Mouse (Mus musculus) hindbrain, embryonic 12.5 days (tissue): ENCODE results near the gene Map6. TPM values are rescaled to one million over a fixed set of nuclear protein-coding genes. Genes with fewer than 3 reads are reported as not detected.

Experiments used
- ATAC-seq: fragments of 200-750 bp; cut with Nextera tagmentation; 2 replicates; pipeline ENCODE4 v1.8.0; 2017; ENCODE audit warnings: moderate TSS enrichment; ENCODE audit not compliant: low FRiP score
- H3K27ac ChIP-seq: fragments of 300-500 bp; sonication (generic); 2 replicates; pipeline ENCODE4 v1.5.1; 2016; ENCODE audit warnings: mild to moderate bottlenecking
- H3K27me3 ChIP-seq: fragments of 300-500 bp; sonication (generic); 2 replicates; pipeline ENCODE4 v1.6.1; 2016; ENCODE audit warnings: mild to moderate bottlenecking
- H3K36me3 ChIP-seq: fragments of 300-500 bp; sonication (generic); 2 replicates; pipeline ENCODE4 v1.6.1; 2016; ENCODE audit warnings: mild to moderate bottlenecking
- H3K4me1 ChIP-seq: fragments of 300-500 bp; sonication (generic); 2 replicates; pipeline ENCODE4 v1.6.1; 2016
- H3K4me2 ChIP-seq: fragments of 300-500 bp; sonication (generic); replicated peaks from 2 replicates; pipeline ENCODE4 v1.6.1; 2016; ENCODE audit warnings: mild to moderate bottlenecking
- H3K4me3 ChIP-seq: fragments of 300-500 bp; sonication (generic); 2 replicates; pipeline ENCODE4 v1.5.1; 2016; ENCODE audit warnings: mild to moderate bottlenecking
- H3K9ac ChIP-seq: fragments of 300-500 bp; sonication (generic); 2 replicates; pipeline ENCODE4 v1.6.1; 2016; ENCODE audit warnings: mild to moderate bottlenecking, moderate library complexity
- H3K9me3 ChIP-seq: fragments of 300-500 bp; sonication (generic); replicated peaks from 2 replicates; pipeline ENCODE4 v1.6.1; 2016; ENCODE audit warnings: mild to moderate bottlenecking
- WGBS: fragments of 180-500 bp; shearing (Covaris S2); methylation state at CpG from one replicate; pipeline ENCODE4 v1.1.7; 2016; 5-methylcytosine and 5-hydroxymethylcytosine counted together
- polyA plus RNA-seq: library from polyadenylated mRNA; unstranded; fragments of >200 nt; fragmentation: Nextera tagmentation; extraction: Ambion mirVana; gene quantifications from 2 replicates; pipeline ENCODE4 v1.2.1, GENCODE M21; 2016

The Map6 gene
- polyA plus RNA-seq, 1 experiment from 2014 or later, result 103 TPM

DNA sequence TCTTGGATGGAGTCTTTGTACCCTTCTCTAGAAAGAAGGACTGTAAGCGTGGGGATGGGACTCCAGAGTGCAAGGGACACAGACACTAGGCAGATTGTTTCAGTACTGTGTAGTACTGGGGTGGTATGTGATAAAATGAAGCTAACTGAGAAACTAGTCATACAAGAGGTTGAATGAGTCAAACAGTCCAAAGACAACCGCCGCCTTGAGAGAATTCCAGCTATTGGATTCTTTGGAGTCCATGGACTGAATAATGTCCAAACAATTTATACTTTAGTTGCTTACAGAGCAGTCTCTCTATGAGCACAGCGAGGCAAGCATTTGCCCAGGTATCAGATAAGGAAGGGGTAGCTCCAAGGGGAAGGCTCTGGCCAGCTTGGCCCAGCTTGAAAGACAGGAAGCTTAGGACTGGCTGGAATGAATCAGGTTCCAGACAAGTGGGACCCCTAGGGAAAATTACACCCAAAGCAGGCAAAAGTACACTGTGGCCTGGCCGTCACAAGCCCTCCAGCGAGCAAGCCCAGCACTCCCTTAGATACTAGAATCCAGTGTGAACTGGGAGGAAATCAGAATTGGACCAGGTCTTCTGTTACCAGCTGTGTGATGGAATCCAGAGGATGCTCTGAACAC lies 55.6 kb downstream of the Map6 start:
- no peak overlapping the region for H3K4me2 ChIP-seq
- no peaks in the 10 kb centered on the region for H3K9me3 ChIP-seq
- peaks cover 28% of the 10 kb centered on the region for H3K36me3 ChIP-seq
- ATAC-seq, result no peak
- no peak overlapping the region for H3K4me3 ChIP-seq
- no peak overlapping the region for H3K27ac ChIP-seq
- H3K9ac ChIP-seq, result no peak overlapping the region
- WGBS, result 85% methylated on average over 6 of the region's 6 CpGs
- H3K4me1 ChIP-seq, result peaks cover 50% of the 10 kb centered on the region
- H3K27me3 ChIP-seq, result no peaks in the 10 kb centered on the region

DNA sequence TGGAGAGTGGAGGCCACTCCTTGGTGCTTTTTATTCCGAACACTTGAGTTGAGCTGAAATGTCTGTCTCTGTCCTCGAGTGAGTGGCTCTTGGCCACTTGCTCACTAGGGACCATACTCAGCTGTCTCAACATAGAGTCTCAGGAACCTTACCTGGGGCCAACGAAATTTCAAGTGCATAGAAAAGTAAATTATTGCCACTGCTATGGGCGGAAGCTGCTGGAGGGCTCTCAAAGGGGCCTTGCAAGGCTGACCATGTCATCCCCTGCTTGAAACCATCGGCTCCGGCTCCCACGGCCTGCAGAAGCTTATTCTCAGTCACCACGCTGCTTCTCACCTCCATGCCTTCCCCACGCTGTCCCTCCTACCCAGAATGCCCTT lies 56.1 kb downstream of the Map6 start:
- Histone ChIP-seq H3K9me3 (no peaks in the 10 kb centered on the region), H3K36me3 (peaks cover 23% of the 10 kb centered on the region), H3K4me1 (peaks cover 49% of the 10 kb centered on the region), H3K4me3 (no peak overlapping the region), H3K27ac (peak overlapping the region; percentile 23), H3K9ac (no peak overlapping the region), H3K4me2 (no peak overlapping the region), H3K27me3 (no peaks in the 10 kb centered on the region)
- 93% methylated on average over 9 of the region's 9 CpGs for WGBS
- no peak for ATAC-seq

DNA sequence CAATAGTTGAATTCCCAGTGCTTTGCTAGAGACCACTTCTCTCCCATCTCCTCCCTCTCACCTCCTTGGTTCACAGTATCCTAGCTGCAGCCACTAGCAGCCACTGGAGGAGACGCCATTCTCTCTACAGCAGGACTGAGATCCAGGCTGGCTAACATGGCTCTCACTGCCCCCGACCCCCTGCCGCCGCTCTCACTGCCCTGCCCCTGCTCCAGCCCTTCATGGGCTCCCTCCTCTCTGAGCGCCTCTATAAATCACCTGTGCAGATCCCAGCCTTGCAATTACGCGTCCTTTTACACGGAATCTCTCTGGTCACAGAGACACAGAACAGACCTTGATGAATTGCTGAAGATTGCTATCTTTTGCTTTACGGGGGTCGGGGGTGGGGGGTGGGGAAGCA lies 57.6 kb downstream of the Map6 start:
- Histone ChIP-seq H3K9me3 (no peaks in the 10 kb centered on the region), H3K4me3 (no peak overlapping the region), H3K27me3 (no peaks in the 10 kb centered on the region), H3K36me3 (peaks cover 17% of the 10 kb centered on the region; the same call in 1 of the 2 replicates), H3K9ac (no peak overlapping the region), H3K27ac (peak overlapping the region; percentile 69), H3K4me2 (no peak overlapping the region), H3K4me1 (peaks cover 42% of the 10 kb centered on the region)
- ATAC-seq, result no peak
- WGBS, result 21% methylated on average over 10 of the region's 10 CpGs

DNA sequence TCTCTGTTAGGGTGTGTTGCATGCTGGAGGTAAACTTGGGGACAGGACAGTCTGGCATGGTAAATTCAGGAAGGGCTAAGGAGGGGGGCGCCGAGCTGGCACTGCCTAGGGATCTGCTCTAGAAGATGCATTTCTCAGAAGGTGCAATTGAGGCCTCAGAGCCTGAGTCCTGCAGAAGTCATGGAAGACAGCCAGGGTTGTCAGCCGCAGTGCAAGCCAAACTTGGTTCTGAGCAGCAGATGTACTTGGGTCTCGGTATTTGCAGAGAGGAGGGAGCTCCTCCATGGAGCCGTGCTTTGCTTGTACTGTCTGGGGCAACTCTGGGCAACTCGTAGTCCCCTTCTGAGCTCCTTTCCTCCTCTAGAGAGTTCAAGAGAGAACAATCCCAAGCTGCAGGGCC lies 58.9 kb downstream of the Map6 start:
- WGBS, result 68% methylated on average over 6 of the region's 6 CpGs
- Histone ChIP-seq H3K9me3 (no peaks in the 10 kb centered on the region), H3K4me1 (peaks cover 31% of the 10 kb centered on the region), H3K36me3 (peaks cover 26% of the 10 kb centered on the region), H3K4me3 (no peak overlapping the region), H3K9ac (no peak overlapping the region), H3K4me2 (no peak overlapping the region), H3K27me3 (no peaks in the 10 kb centered on the region), H3K27ac (no peak overlapping the region)
- ATAC-seq, result no peak

DNA sequence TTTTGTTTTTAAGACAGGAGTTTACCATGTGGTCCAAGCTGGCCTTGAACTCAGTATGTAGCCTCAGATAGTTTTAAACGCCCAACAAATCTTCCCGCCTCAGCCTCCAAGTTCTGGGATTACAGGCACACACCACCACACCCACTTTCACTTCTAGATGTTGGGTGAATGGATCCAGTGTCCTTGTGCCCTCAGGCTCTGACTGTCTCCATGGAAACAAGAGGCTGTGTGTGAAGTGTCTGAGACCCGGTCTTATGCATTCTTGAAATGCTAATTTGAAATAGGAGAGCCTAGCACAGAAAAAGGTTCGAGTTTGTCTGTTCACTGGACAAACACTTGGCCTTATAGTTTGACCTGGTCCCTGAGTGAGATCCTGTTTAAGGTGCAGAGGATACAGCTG lies 61.6 kb downstream of the Map6 start:
- Histone ChIP-seq H3K4me1 (peaks cover 31% of the 10 kb centered on the region), H3K27me3 (no peaks in the 10 kb centered on the region), H3K4me2 (no peak overlapping the region), H3K27ac (peak overlapping the region; percentile 30; the same call in 1 of the 2 replicates), H3K4me3 (no peak overlapping the region), H3K9ac (no peak overlapping the region), H3K36me3 (peaks cover 12% of the 10 kb centered on the region), H3K9me3 (no peaks in the 10 kb centered on the region)
- 41% methylated on average over 4 of the region's 4 CpGs for WGBS
- no peak for ATAC-seq

DNA sequence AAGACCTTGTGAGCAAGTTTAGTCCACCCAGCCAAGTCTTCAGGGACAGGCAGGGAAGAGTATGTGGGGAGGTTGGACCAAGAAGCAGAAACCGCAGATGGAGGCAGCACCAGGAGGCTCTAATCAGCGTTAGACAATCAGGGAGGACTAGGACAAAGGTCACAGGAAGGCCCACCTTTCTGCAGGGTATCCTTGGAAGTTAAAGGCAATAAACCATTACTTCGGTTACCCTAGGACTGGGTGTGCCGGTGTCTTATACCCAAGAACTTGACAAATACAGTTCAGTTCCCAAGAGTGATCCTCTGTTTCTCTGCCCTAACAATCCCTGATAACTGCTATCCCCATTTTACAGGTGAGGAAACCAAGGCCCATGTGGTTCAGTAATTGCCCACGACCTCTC lies 62.8 kb downstream of the Map6 start:
- H3K27me3 ChIP-seq, result no peaks in the 10 kb centered on the region
- H3K4me1 ChIP-seq, result peaks cover 26% of the 10 kb centered on the region
- ATAC-seq, result no peak
- H3K27ac ChIP-seq, result no peak overlapping the region
- no peaks in the 10 kb centered on the region for H3K9me3 ChIP-seq
- H3K4me3 ChIP-seq, result no peak overlapping the region
- peaks cover 12% of the 10 kb centered on the region; the same call in 1 of the 2 replicates for H3K36me3 ChIP-seq
- no peak overlapping the region for H3K4me2 ChIP-seq
- WGBS, result 92% methylated on average over 5 of the region's 5 CpGs
- H3K9ac ChIP-seq, result no peak overlapping the region

DNA sequence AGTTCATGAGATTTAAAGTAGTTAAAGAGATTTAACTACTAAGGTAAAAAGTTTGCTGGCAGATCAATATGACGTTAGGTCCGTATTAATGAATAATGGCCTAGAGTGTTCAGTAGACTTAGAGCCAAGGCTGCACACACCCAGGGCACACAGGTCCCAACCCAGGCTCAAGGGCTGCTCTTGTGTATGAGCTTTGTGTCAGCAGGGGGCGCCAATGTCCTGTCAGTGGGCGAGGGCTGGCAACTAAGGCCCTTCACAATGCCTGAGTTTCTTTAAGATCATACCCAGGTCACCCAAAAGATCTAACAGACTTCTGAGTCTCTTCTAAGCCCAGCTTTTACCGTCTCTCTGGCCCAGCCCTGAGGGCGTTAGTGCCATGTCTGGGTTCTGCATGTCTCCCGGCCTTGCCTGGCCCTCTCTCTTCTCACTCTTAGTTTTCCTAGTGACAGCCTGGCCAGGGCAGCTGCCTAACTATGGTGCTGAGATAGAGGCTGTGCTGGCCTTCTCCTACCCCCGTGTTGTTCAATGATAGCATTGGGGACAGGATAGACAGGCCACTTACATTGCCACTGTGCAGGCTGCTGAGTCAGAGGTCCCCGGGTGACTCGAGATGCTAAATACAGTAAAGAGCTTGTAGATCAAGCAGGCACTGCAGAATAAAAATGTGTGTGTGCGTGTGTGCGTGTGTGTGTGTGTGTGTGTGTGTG lies 65.7 kb downstream of the Map6 start:
- Histone ChIP-seq H3K27me3 (no peaks in the 10 kb centered on the region), H3K9ac (no peak overlapping the region), H3K9me3 (no peaks in the 10 kb centered on the region), H3K36me3 (peaks cover 29% of the 10 kb centered on the region), H3K4me3 (no peak overlapping the region), H3K27ac (peak overlapping the region; percentile 41; the same call in 1 of the 2 replicates), H3K4me2 (no peak overlapping the region), H3K4me1 (peaks cover 16% of the 10 kb centered on the region)
- ATAC-seq, result no peak; the same call in 1 of the 2 replicates
- WGBS, result 47% methylated on average over 12 of the region's 12 CpGs

DNA sequence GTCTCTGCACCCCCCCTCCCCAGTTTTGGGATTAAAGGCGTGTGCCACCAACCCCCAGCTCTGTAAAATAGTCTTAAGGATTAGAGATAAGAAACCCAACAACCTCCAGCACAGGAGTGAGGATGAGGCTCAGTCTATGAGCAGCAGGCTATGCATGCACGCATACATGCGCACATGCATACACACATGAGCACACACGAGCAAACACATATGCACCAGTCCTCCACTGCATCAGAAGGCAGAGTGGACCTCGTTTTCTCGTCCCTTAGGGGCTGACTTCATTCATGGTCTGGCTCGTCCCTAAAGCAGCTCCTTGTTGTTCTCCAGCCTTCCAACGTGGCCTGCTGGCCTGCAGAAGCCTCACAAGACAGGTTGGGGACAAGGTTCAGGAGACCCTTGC lies 73.5 kb downstream of the Map6 start:
- Histone ChIP-seq H3K27ac (no peak overlapping the region), H3K4me1 (no peaks in the 10 kb centered on the region; the same call in 1 of the 2 replicates), H3K9ac (no peak overlapping the region), H3K36me3 (peaks cover 43% of the 10 kb centered on the region), H3K4me3 (no peak overlapping the region), H3K27me3 (no peaks in the 10 kb centered on the region), H3K4me2 (no peak overlapping the region), H3K9me3 (no peaks in the 10 kb centered on the region)
- 82% methylated on average over 8 of the region's 8 CpGs for WGBS
- no peak for ATAC-seq

DNA sequence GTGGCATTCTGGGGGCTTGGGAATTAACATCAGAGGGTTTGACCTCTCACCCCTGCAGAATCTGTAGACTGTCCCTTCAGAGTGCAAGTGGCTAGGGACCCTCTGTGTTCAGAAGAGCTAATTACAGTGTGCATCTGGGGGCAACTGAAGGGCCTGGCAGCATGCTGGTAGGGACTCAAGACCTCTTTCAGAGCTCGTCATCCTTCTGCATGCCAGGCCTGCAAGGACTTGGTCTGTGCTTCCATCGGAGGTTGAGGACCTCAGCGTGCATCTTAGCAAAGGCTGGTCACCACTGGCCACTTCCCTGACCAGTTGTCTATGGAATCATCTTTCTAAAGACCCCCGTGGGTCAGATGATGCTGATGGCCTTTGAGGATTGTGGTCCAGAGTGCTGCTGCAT lies 76.3 kb downstream of the Map6 start:
- WGBS, result 78% methylated on average over 4 of the region's 4 CpGs
- H3K9me3 ChIP-seq, result no peaks in the 10 kb centered on the region
- H3K36me3 ChIP-seq, result peaks cover 55% of the 10 kb centered on the region
- ATAC-seq, result no peak
- H3K27ac ChIP-seq, result no peak overlapping the region
- H3K27me3 ChIP-seq, result no peaks in the 10 kb centered on the region
- H3K4me2 ChIP-seq, result no peak overlapping the region
- no peak overlapping the region for H3K4me3 ChIP-seq
- H3K4me1 ChIP-seq, result no peaks in the 10 kb centered on the region; the same call in 1 of the 2 replicates
- no peak overlapping the region for H3K9ac ChIP-seq

DNA sequence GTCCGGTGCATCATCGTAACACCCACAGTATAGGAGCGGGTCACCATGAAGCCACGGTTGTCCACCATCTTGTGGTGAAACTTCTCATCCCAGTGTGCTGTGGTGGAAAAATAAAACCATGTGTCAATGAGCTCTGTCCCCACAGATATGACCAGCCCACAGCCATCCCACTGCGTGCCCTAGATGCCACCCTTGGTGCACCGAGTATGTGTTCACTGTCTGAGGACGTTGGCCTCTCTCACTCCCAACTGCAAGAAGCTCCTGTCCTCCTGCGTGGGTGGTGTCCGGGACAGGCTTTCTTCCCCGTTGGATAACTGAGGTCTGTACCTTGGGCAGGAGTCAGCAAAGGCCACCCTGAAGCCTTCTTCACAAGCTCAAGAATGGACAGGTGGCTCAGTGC lies 80.0 kb downstream of the Map6 start:
- 96% methylated on average over 10 of the region's 10 CpGs for WGBS
- H3K36me3 ChIP-seq, result peaks cover 62% of the 10 kb centered on the region
- no peaks in the 10 kb centered on the region for H3K27me3 ChIP-seq
- H3K27ac ChIP-seq, result no peak overlapping the region; the same call in 1 of the 2 replicates
- H3K4me2 ChIP-seq, result no peak overlapping the region
- no peaks in the 10 kb centered on the region for H3K9me3 ChIP-seq
- H3K9ac ChIP-seq, result no peak overlapping the region
- no peak overlapping the region for H3K4me3 ChIP-seq
- ATAC-seq, result no peak
- peaks cover 33% of the 10 kb centered on the region for H3K4me1 ChIP-seq

DNA sequence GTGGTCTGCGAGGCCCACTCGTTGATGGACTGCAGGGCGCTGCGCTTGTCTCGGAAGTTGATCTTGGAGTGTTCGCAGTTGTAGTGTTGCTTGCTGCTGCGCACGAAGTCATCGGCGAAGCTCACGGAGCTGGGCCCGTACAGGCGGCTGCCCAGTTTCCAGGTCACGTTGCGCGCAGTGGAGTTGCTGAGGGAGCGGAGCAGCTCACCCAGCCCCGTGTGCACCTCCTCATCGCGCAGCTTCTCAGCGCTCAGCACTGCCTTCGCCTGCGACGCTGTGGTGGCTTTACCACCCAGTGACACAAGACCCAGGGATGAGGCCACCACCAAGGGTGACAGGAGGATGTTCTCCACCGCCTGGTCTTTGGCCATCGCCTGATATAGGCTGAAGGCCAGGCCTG lies 81.6 kb downstream of the Map6 start:
- Histone ChIP-seq H3K27ac (no peak overlapping the region), H3K36me3 (peaks cover 52% of the 10 kb centered on the region)
- WGBS, result 97% methylated on average over 26 of the region's 26 CpGs

DNA sequence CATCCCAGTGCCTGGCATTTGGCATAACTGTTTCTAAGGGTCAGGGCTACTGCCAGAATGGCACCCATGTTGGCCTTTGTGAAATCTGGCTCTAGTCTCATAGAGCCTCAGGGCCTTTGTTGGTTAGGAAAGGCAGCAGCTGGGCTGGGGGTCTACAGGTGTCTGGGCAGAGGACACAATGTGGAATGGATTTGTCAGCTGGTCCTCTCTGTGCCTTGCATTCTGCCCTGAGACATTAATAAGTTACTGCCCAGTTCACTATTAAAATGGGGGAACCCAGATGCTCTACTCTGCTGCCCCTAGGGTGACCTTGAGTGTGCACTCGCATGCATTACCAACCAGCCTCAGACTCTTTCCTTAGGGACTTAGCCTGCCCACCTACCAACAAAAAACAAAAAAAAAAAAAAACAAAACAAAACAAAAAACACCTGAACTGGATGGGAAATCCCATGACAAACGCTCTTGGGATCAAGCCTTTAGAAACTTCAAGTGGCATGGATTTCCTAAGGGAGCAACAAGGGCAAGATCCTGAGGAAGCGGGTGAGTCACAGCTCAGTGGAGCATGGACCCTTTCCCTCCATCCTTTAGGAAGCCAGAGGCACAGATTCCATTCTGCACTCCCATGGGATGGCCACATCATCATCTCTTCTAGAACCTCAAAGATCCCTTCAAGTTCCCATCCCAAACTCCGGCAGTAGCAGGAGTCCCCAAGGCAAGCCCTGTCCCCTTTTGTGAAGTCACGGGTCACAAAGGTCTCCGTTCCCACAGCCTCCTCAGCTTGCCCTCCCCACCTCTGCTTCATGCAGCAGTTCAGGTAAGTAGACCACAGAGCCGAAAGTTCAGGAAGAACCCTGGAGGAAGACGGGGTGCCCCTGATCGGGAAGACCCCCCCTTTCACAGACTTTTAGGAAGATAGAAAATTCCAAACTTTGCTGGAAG lies 82.8 kb downstream of the Map6 start:
- WGBS, result 59% methylated on average over 9 of the region's 9 CpGs
- no peaks in the 10 kb centered on the region for H3K9me3 ChIP-seq
- H3K27ac ChIP-seq, result no peak overlapping the region
- peak overlapping the region; percentile 49 for H3K4me3 ChIP-seq
- peak overlapping the region; percentile 44; the same call in 1 of the 2 replicates for H3K9ac ChIP-seq
- peak overlapping the region; percentile 68 for H3K4me2 ChIP-seq
- peaks cover 52% of the 10 kb centered on the region for H3K4me1 ChIP-seq
- no peak for ATAC-seq
- no peaks in the 10 kb centered on the region for H3K27me3 ChIP-seq
- H3K36me3 ChIP-seq, result peaks cover 40% of the 10 kb centered on the region

More for the DNA sequence above, 81.6 kb downstream of the Map6 start:
- ATAC-seq, result no peak
- Histone ChIP-seq H3K9ac (no peak overlapping the region), H3K4me2 (0 out of 2 replicates have a peak overlapping the region, but pooled peaks have one; percentile 11), H3K27me3 (no peaks in the 10 kb centered on the region), H3K9me3 (no peaks in the 10 kb centered on the region), H3K4me1 (peaks cover 46% of the 10 kb centered on the region), H3K4me3 (no peak overlapping the region)
